Mouse (Mus musculus): ENCODE measurements around the gene Gp9. TPM values are rescaled to one million over a fixed set of nuclear protein-coding genes. Genes with fewer than 3 reads are reported as not detected.

Gp9 gene
- polyA plus RNA-seq, 1 experiment, result 0.66 TPM

GRCm38 (mm10) chr6:87820366-87820765, 42.5 kb downstream of the Gp9 start:
- 97% methylated on average over 2 of the region's 2 CpGs for WGBS
- H3K36me3 ChIP-seq (ENCODE audit: control insufficient read depth, insufficient read depth, low read length), result peaks cover 1% of the 10 kb centered on the region; the same call in 1 of the 2 replicates

More at GRCm38 (mm10) chr6:87820366-87820765, 42.5 kb downstream of the Gp9 start:
- Histone ChIP-seq H3K27ac (ENCODE audit: insufficient read depth, low read depth, low read length) (no peak overlapping the region), H3K4me3 (ENCODE audit: insufficient read depth, low read depth, low read length) (no peak overlapping the region), H3K27me3 (replicated peaks; ENCODE audit: control insufficient read depth, insufficient read depth, low read length) (no peaks in the 10 kb centered on the region), H3K4me1 (ENCODE audit: control insufficient read depth, insufficient read depth, low read length) (no peaks in the 10 kb centered on the region)
- TF ChIP-seq POLR2A (IDR thresholded peaks at IDR 0.05; ENCODE audit: low read depth, low read length) (no peak), CTCF (conservative IDR thresholded peaks at IDR 0.05; ENCODE audit: insufficient read depth, insufficient read length, low read depth, low read length) (no peak)
- DNase-seq, result no peak

Other genes with a start within 250 kb of the Gp9 start
- 0.68 and 1.5 TPM in 2 replicates for gene Arhgap25, start 244.8 kb upstream of the Gp9 start, polyA plus RNA-seq (2012; rRNA removed)
- gene Prokr1, start 187.3 kb upstream of the Gp9 start, polyA plus RNA-seq (2012; rRNA removed), result 0.19 and 0.22 TPM in 2 replicates
- gene Aplf, start 105.9 kb upstream of the Gp9 start, polyA plus RNA-seq (2012; rRNA removed), result 2.6 TPM in 2 replicates
- gene Efcc1, start 47.2 kb upstream of the Gp9 start, polyA plus RNA-seq (2012; rRNA removed), result 2.7 and 3.0 TPM in 2 replicates
- 49.5 and 52.0 TPM in 2 replicates for gene Rab43, start 34.1 kb downstream of the Gp9 start, polyA plus RNA-seq (2012; rRNA removed)
- gene Gm45140, start 57.7 kb downstream of the Gp9 start, polyA plus RNA-seq (2012; rRNA removed), result 0.53 and 0.77 TPM in 2 replicates
- gene Isy1, start 60.7 kb downstream of the Gp9 start, polyA plus RNA-seq (2012; rRNA removed), result 14.1 and 18.4 TPM in 2 replicates
- 175 and 184 TPM in 2 replicates for gene Cnbp, start 73.0 kb downstream of the Gp9 start, polyA plus RNA-seq (2012; rRNA removed)
- gene Copg1, start 109.7 kb downstream of the Gp9 start, polyA plus RNA-seq (2012; rRNA removed), result 35.5 and 41.4 TPM in 2 replicates
- 19.8 and 21.2 TPM in 2 replicates for gene Hmces, start 135.9 kb downstream of the Gp9 start, polyA plus RNA-seq (2012; rRNA removed)
- 2.3 and 3.2 TPM in 2 replicates for gene H1fx, start 203.6 kb downstream of the Gp9 start, polyA plus RNA-seq (2012; rRNA removed)

Measured in kidney, adult 2 months (tissue).